Mouse (Mus musculus) spleen, postnatal 36 days (tissue): Measurements from ENCODE around the gene Ccn5.

Source experiments
- DNase-seq, 2 experiments: peaks; one replicate each; pipeline ENCODE4 v3.0.0; 2022; ENCODE audit warnings: low spot score in 2 of 2, mixed read lengths in 1 of 2

Gene Ccn5

GRCm38 (mm10) chr2:163820607-163821006, at the start of gene Ccn5:
Gene Ccn5 (plus strand): TSS chr2:163820861.
- DNase-seq = no peak

GRCm38 (mm10) chr2:163776661-163777060, 44.0 kb upstream of the Ccn5 start:
- no peak for DNase-seq

GRCm38 (mm10) chr2:163777061-163777460, 43.6 kb upstream of the Ccn5 start:
- DNase-seq = no peak

- no peak for DNase-seq
Observed at GRCm38 (mm10) chr2:163778896-163779295, 41.8 kb upstream of the Ccn5 start.

GRCm38 (mm10) chr2:163783368-163783767, 37.3 kb upstream of the Ccn5 start:
- no peak for DNase-seq

- no peak for DNase-seq
Observed at GRCm38 (mm10) chr2:163783901-163784300, 36.8 kb upstream of the Ccn5 start.

- DNase-seq = no peak
Observed at GRCm38 (mm10) chr2:163787086-163787485, 33.6 kb upstream of the Ccn5 start.

- peak; percentile 47 to 49 for DNase-seq
Observed at GRCm38 (mm10) chr2:163787709-163788108, 33.0 kb upstream of the Ccn5 start.

GRCm38 (mm10) chr2:163788484-163788883, 32.2 kb upstream of the Ccn5 start:
- peak; percentile 32 to 47 for DNase-seq

- no peak for DNase-seq
Observed at GRCm38 (mm10) chr2:163798411-163798810, 22.2 kb upstream of the Ccn5 start.

- DNase-seq = peak; percentile 55 to 57
Observed at GRCm38 (mm10) chr2:163800832-163801231, 19.8 kb upstream of the Ccn5 start.

- DNase-seq = no peak
Observed at GRCm38 (mm10) chr2:163801406-163801805, 19.3 kb upstream of the Ccn5 start.

- no peak for DNase-seq
Observed at GRCm38 (mm10) chr2:163803838-163804237, 16.8 kb upstream of the Ccn5 start.

- DNase-seq = no peak
Observed at GRCm38 (mm10) chr2:163809166-163809565, 11.5 kb upstream of the Ccn5 start.

- no peak for DNase-seq
Observed at GRCm38 (mm10) chr2:163809704-163810103, 11.0 kb upstream of the Ccn5 start.

GRCm38 (mm10) chr2:163813077-163813476, 7.6 kb upstream of the Ccn5 start:
- DNase-seq = no peak

GRCm38 (mm10) chr2:163814739-163815465, 5.8 kb upstream of the Ccn5 start:
- DNase-seq = no peak

- no peak for DNase-seq
Observed at GRCm38 (mm10) chr2:163823248-163823647, 2.6 kb downstream of the Ccn5 start.

- DNase-seq = no peak
Observed at GRCm38 (mm10) chr2:163823771-163824170, 3.1 kb downstream of the Ccn5 start.

- DNase-seq = no peak
Observed at GRCm38 (mm10) chr2:163825861-163826260, 5.2 kb downstream of the Ccn5 start.

- DNase-seq = no peak
Observed at GRCm38 (mm10) chr2:163826494-163826893, 5.8 kb downstream of the Ccn5 start.

GRCm38 (mm10) chr2:163831163-163831562, 10.5 kb downstream of the Ccn5 start:
- DNase-seq = no peak

- DNase-seq = peak; percentile 64 to 69
Observed at GRCm38 (mm10) chr2:163838043-163838442, 17.4 kb downstream of the Ccn5 start.

GRCm38 (mm10) chr2:163839519-163839918, 18.9 kb downstream of the Ccn5 start:
- DNase-seq = no peak
